Mouse (Mus musculus) midbrain, embryonic 11.5 days (tissue): Measurements from ENCODE around the gene Ttc8. TPM values are rescaled to one million over a fixed set of nuclear protein-coding genes. Genes with fewer than 3 reads are reported as not detected.
"Not testable (repeated sequence)": the region's sequence is repeated elsewhere in the genome, so short reads cannot be mapped to it uniquely, and the experiment has no call there.

ENCODE experiments used
- ATAC-seq: fragments of 200-750 bp; cut with Nextera tagmentation; 2 replicates; pipeline ENCODE4 v1.8.0; 2017; ENCODE audit warnings: moderate TSS enrichment, moderate library complexity; ENCODE audit not compliant: low FRiP score
- DNase-seq: peaks from one replicate; pipeline ENCODE4 v3.0.0; 2015; ENCODE audit warnings: low spot score; ENCODE audit errors: missing footprints
- H3K27ac ChIP-seq: fragments of 300-500 bp; sonication (generic); 2 replicates; pipeline ENCODE4 v1.5.1; 2014; ENCODE audit warnings: low read depth, low read length
- H3K27me3 ChIP-seq: fragments of 300-500 bp; sonication (generic); 2 replicates; pipeline ENCODE4 v1.6.1; 2014; ENCODE audit warnings: mild to moderate bottlenecking, low read length, moderate library complexity, mixed read lengths; ENCODE audit not compliant: control insufficient read depth, insufficient read depth
- H3K36me3 ChIP-seq: fragments of 300-500 bp; sonication (generic); 2 replicates; pipeline ENCODE4 v1.6.1; 2014; ENCODE audit warnings: mild to moderate bottlenecking, low read length, moderate library complexity, mixed read lengths; ENCODE audit not compliant: control insufficient read depth, insufficient read depth
- H3K4me1 ChIP-seq: fragments of 300-500 bp; sonication (generic); 2 replicates; pipeline ENCODE4 v1.6.1; 2014; ENCODE audit warnings: low read length; ENCODE audit not compliant: control insufficient read depth, insufficient read depth
- H3K4me2 ChIP-seq: fragments of 300-500 bp; sonication (generic); 2 replicates; pipeline ENCODE4 v1.6.1; 2014; ENCODE audit warnings: mild to moderate bottlenecking, moderate library complexity
- H3K4me3 ChIP-seq: fragments of 300-500 bp; sonication (generic); 2 replicates; pipeline ENCODE4 v1.5.1; 2014; ENCODE audit warnings: low read depth, low read length
- H3K9ac ChIP-seq: fragments of 300-500 bp; sonication (generic); 2 replicates; pipeline ENCODE4 v1.6.1; 2014; ENCODE audit warnings: low read length
- H3K9me3 ChIP-seq: fragments of 300-500 bp; sonication (generic); 2 replicates; pipeline ENCODE4 v1.6.1; 2016; ENCODE audit warnings: low read length; ENCODE audit not compliant: control insufficient read depth
- WGBS: fragments of 180-500 bp; shearing (Covaris S2); extraction: QIAGEN DNeasy Blood & Tissue Kit; methylation state at CpG from one replicate; pipeline ENCODE4 v1.1.7; 2014; 5-methylcytosine and 5-hydroxymethylcytosine counted together
- polyA plus RNA-seq: library from polyadenylated mRNA; unstranded; fragments of >200 nt; fragmentation: Nextera tagmentation; extraction: Ambion mirVana; gene quantifications from 2 replicates; pipeline ENCODE4 v1.2.1, GENCODE M21; 2014

Ttc8 gene
- polyA plus RNA-seq, 1 experiment from 2014 or later, result 42.9 TPM

DNA sequence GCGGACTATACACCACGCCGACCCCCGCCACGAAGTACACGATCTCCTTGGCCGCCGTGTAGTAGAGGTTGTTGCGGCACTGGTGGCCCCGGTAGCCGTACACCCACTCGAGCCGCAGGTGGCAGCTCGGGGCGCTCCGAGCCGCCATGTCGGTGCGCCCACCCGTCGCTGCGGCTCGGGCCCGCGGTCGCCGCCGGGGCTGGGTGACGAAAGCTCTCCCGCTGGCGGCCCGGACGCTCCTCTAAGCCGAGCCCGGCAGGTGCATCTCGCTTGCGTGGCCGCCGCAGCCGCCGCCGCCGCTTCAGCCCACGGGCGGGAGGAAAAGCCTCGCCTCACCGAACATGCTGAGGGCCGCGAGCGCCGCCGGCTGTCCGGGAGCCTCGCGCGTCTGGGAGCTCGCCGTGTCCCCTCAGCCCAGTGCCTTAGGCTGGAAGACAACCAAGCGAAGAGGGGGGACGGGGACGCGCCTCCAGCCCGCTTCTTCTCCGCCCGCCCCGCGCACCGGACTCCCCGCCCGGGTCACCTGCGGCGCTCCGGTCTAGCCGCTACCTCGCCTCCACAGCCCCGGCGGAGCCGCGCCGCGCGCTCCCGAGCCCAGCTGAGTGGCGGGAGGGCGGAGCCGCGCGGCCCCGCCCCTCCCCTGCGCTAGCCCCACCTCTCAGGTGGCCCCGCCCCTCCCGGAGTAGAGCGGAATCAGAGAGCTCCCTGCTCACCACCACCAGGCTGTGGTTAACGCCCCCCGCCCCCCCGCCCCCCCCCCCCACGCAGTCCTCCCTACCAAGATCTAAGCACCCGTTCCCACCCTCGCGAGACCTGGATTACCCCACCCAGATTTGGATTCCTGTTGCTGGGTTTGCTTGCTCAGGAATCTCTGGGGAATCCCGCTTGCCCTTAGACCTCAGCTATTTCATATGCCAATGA is 19.2 kb upstream of the Ttc8 start, which contains the start of gene Eml5:
Gene Eml5 (minus strand): TSS at position 604 of the 921 bp plus-strand sequence.
- Histone ChIP-seq H3K9me3 (no peaks in the 10 kb centered on the region), H3K27ac (peak within 1 kb of the TSS; percentile 82), H3K36me3 (no peaks in the 10 kb centered on the region), H3K9ac (peak within 1 kb of the TSS; percentile 85), H3K4me2 (peak within 1 kb of the TSS; percentile 57), H3K27me3 (no peaks in the 10 kb centered on the region), H3K4me1 (peaks cover 10% of the 10 kb centered on the region), H3K4me3 (peak within 1 kb of the TSS; percentile 93)
- under 1% methylated on average over 65 of the region's 101 CpGs for WGBS
- DNase-seq (peak; percentile 99), ATAC-seq (peak; percentile 92)

- 80% methylated on average over 5 of the region's 5 CpGs for WGBS
- Histone ChIP-seq H3K9me3 (no peaks in the 10 kb centered on the region), H3K9ac (no peak overlapping the region), H3K4me3 (no peak overlapping the region), H3K36me3 (no peaks in the 10 kb centered on the region), H3K27me3 (no peaks in the 10 kb centered on the region), H3K4me2 (no peak overlapping the region), H3K4me1 (no peaks in the 10 kb centered on the region), H3K27ac (no peak overlapping the region)
- no peak for DNase-seq
- ATAC-seq, result no peak
Observed at GRCm38 (mm10) chr12:98905466-98905865, 14.9 kb upstream of the Ttc8 start.

DNA sequence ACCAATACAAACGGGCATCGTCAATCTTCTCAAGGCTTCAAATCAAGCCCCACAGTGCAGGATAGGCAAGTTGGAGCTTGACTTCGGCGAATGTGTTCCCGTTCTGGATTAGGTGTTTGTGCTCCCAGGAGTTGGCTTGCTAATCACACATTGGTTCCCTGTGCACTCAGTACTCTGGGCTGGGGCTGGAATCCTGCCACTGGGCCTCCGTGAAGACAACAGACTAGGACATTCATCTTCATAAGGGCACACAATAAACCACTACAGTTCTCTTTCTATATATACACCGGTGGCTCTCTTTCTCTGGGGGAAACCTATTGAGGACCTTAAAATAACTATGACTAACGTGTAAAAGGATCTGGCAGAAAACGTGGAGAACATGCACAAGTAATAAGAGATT is 10.3 kb upstream of the Ttc8 start:
- Histone ChIP-seq H3K4me1 (no peaks in the 10 kb centered on the region), H3K4me2 (no peak overlapping the region), H3K4me3 (no peak overlapping the region), H3K27ac (no peak overlapping the region), H3K36me3 (no peaks in the 10 kb centered on the region), H3K9me3 (no peaks in the 10 kb centered on the region), H3K27me3 (no peaks in the 10 kb centered on the region), H3K9ac (no peak overlapping the region)
- DNase-seq, result no peak
- no peak for ATAC-seq
- 85% methylated on average over 9 of the region's 9 CpGs for WGBS

DNA sequence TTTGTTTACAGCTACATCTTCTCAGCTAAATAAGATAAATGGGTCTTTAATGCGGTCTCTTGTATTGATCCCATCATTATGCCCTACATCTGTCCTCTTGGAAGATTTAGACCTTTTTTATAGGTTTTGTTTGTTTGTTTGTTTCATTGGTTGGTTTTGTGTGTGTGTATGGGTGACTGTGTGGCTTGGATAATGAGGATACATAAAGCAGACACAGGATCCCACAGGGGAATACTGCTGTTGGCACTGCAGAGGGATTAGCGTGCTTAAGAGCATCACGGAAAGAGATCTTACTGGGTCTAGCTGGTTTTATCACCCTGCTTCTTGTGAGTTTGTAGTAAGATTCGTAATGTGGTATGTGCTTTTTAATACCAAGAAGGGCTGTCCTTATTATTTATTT is 10.8 kb downstream of the Ttc8 start:
- 84% methylated on average over 4 of the region's 4 CpGs for WGBS
- ATAC-seq (no peak), DNase-seq (peak; percentile 66)
- Histone ChIP-seq H3K9me3 (peaks cover 3% of the 10 kb centered on the region; the same call in 1 of the 2 replicates), H3K4me3 (no peak overlapping the region), H3K9ac (no peak overlapping the region), H3K27me3 (no peaks in the 10 kb centered on the region), H3K4me2 (no peak overlapping the region), H3K36me3 (no peaks in the 10 kb centered on the region), H3K27ac (no peak overlapping the region), H3K4me1 (no peaks in the 10 kb centered on the region)

DNA sequence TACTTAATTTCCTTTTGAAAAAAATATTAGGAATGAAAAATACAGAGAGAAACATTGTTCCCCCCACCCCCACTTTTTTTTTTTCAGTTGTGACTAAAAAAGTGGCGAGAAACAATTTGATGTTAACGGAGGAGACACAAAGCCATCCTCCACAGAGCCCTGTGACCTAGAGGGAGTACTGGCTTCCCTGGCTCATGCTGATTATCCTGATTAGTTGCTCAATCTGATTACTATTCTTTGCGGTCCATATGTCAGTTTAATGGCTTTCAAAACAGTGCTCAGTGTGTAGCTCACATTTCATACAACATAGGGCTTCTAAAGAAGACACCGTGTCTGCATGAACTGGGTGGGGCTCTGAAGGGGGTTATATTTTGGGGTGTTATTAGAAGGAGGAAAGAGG is 12.1 kb downstream of the Ttc8 start:
- 89% methylated on average over 4 of the region's 4 CpGs for WGBS

DNA sequence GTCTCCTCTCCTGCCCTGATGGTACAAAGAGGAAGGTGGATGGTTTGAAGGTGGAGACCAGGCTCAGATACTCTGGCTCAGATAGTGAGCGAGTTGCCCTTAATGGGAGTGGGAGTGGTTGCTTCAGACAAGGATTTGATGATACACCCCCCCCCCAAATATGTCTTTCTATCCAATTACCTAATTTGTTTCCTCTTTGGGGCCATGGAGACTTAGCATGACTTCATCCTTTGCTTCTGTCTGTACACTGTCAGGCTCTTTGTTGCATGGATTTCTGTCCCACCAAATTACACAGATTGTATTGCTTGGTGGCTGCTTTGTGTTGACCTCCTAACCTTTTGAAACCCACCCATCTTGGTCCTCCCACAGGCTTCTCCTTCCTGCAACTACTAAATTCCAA is 12.5 kb downstream of the Ttc8 start:
- WGBS, result 95% methylated on average over 1 of the region's 1 CpGs
- ATAC-seq (no peak), DNase-seq (peak; percentile 1)
- H3K27me3 ChIP-seq, result no peaks in the 10 kb centered on the region
- no peaks in the 10 kb centered on the region for H3K36me3 ChIP-seq
- no peaks in the 10 kb centered on the region for H3K4me1 ChIP-seq
- no peak overlapping the region for H3K4me2 ChIP-seq
- H3K4me3 ChIP-seq, result no peak overlapping the region
- H3K9ac ChIP-seq, result no peak overlapping the region
- H3K27ac ChIP-seq, result no peak overlapping the region
- peaks cover 3% of the 10 kb centered on the region; the same call in 1 of the 2 replicates for H3K9me3 ChIP-seq

More for the DNA sequence above, 12.1 kb downstream of the Ttc8 start:
- H3K27me3 ChIP-seq, result no peaks in the 10 kb centered on the region
- H3K4me2 ChIP-seq, result no peak overlapping the region
- peaks cover 3% of the 10 kb centered on the region; the same call in 1 of the 2 replicates for H3K9me3 ChIP-seq
- H3K27ac ChIP-seq, result no peak overlapping the region
- DNase-seq, result peak; percentile 71
- H3K9ac ChIP-seq, result no peak overlapping the region
- H3K36me3 ChIP-seq, result no peaks in the 10 kb centered on the region
- H3K4me1 ChIP-seq, result no peaks in the 10 kb centered on the region
- no peak overlapping the region for H3K4me3 ChIP-seq
- ATAC-seq, result no peak

- ATAC-seq, H3K9me3 ChIP-seq, H3K4me3 ChIP-seq, H3K9ac ChIP-seq, H3K4me1 ChIP-seq, H3K36me3 ChIP-seq, DNase-seq, H3K4me2 ChIP-seq, H3K27me3 ChIP-seq, H3K27ac ChIP-seq: not testable (repeated sequence)
- WGBS, result 73% methylated on average over 5 of the region's 5 CpGs
Observed at GRCm38 (mm10) chr12:98951295-98951694, 30.9 kb downstream of the Ttc8 start.

GRCm38 (mm10) chr12:98956951-98957350 is 36.6 kb downstream of the Ttc8 start:
- Histone ChIP-seq H3K27ac (no peak overlapping the region), H3K27me3 (no peaks in the 10 kb centered on the region), H3K36me3 (peaks cover 2% of the 10 kb centered on the region; the same call in 1 of the 2 replicates), H3K9me3 (no peaks in the 10 kb centered on the region), H3K9ac (no peak overlapping the region), H3K4me2 (no peak overlapping the region), H3K4me1 (no peaks in the 10 kb centered on the region), H3K4me3 (no peak overlapping the region)
- ATAC-seq (no peak), DNase-seq (no peak)
- 98% methylated on average over 2 of the region's 2 CpGs for WGBS

DNA sequence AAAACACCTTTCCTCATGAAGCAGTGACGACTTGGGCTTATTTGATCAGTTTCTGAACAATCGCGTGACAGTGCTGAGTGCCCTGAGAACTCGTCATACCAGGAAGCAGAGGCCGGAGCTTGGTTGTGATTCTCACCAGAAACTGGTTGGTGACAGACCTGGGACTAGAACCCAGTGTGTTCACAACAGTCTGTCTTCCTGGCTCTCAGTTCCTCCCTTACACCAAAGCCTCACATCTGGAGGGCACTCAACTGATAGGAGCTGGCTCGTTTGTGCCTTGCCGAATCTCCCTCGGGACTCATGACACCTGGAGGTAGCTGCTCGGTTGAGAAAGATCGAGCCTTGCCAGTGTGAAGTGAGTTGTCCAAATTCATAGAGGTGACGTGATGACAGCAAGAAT is 37.1 kb downstream of the Ttc8 start:
- Histone ChIP-seq H3K27ac (no peak overlapping the region), H3K4me3 (no peak overlapping the region), H3K36me3 (peaks cover 2% of the 10 kb centered on the region; the same call in 1 of the 2 replicates), H3K9me3 (no peaks in the 10 kb centered on the region), H3K4me1 (no peaks in the 10 kb centered on the region), H3K9ac (no peak overlapping the region), H3K4me2 (no peak overlapping the region), H3K27me3 (no peaks in the 10 kb centered on the region)
- ATAC-seq (no peak), DNase-seq (no peak)
- 89% methylated on average over 11 of the region's 11 CpGs for WGBS
